In the genomic region with DNA sequence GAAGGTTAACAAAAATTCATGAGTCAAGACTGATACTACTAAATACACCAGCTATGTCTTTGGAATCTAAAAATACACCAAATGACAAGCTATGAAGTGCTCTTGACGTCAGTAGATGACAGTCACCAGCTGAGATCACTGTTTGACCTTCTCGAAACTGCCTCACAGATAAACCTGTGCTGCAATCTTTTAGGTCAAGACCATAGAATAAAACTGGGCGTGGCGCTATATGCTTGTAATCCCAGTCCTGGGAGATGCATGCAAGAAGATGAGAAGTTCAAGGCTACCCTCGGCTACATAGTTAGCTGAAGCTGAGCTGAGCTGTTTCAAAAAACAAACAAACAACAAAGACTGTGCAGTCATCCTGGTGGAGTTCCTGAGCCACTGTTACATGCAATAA, we compare ENCODE assay signal across 18 mouse cellular contexts.
DNase-seq lines count a peak whose midpoint lies in the region; TF ChIP-seq lines count a peak whose summit lies in the region.
"Had no signal": no experiment of that assay in that cellular context is flagged by ENCODE, and none has a peak within 500 bp of the region (broad histone marks: within the 10 kb centered on the region; RNA-seq: fewer than 3 reads in every experiment).

No protein-coding gene starts in this region.

- no peaks in the 10 kb centered on the region for H3K36me3 ChIP-seq in hindbrain, embryonic 10.5 days
- H3K36me3 ChIP-seq: hindbrain, embryonic 12.5 days; hindbrain, embryonic 15.5 days had no signal

- WGBS in hindbrain, embryonic 10.5 days = 84% methylated on average over 5 of the region's 5 CpGs

- no peak for TF ChIP-seq POLR2A in embryonic fibroblast, embryonic 13.5 days (IDR thresholded peaks at IDR 0.05; ENCODE audit: low read depth, low read length)

- H3K27ac ChIP-seq in embryonic fibroblast, embryonic 13.5 days (ENCODE audit: insufficient read depth, low read length) = peak overlapping the region; percentile 91
- H3K27ac ChIP-seq in hindbrain, embryonic 10.5 days = no peak overlapping the region
- H3K27ac ChIP-seq: gastrocnemius, adult 2 months; hindbrain, embryonic 12.5 days; hindbrain, embryonic 15.5 days had no signal

- H3K4me1 ChIP-seq in embryonic fibroblast, embryonic 13.5 days (ENCODE audit: control insufficient read depth, insufficient read depth, low read length) = peaks cover 5% of the 10 kb centered on the region
- H3K4me1 ChIP-seq in hindbrain, embryonic 10.5 days (replicated peaks) = no peaks in the 10 kb centered on the region
- H3K4me1 ChIP-seq: hindbrain, embryonic 12.5 days; hindbrain, embryonic 15.5 days had no signal

- no peaks in the 10 kb centered on the region for H3K27me3 ChIP-seq in hindbrain, embryonic 10.5 days (ENCODE audit: insufficient read depth, poor library complexity, severe bottlenecking)
- H3K27me3 ChIP-seq: hindbrain, embryonic 12.5 days; hindbrain, embryonic 15.5 days had no signal

- peak; percentile 38 for DNase-seq in adrenal gland, adult 8-10 months
- DNase-seq in adrenal gland, postnatal 25 days = no peak
- DNase-seq in adrenal gland, postnatal 14 days = peak; percentile 21
- no peak for DNase-seq in hindbrain, embryonic 10.5 days (ENCODE audit: low spot score)
- no peak for DNase-seq in cerebellum, postnatal 10 days
- DNase-seq: cerebellum, adult 11 months; cerebellum, adult 2 months; cerebellum, adult 9-11 months; cerebellum, postnatal 36 days; forebrain, postnatal 0 days; gastrocnemius, adult 2 months; gastrocnemius, postnatal 14 days; heart, adult 11 months; heart, postnatal 4 days; kidney, adult 2 months had no signal

- no peak for TF ChIP-seq CTCF in embryonic fibroblast, embryonic 13.5 days (IDR thresholded peaks at IDR 0.05; ENCODE audit: borderline replicate concordance, insufficient read depth, low read length)

- no peak overlapping the region for H3K4me3 ChIP-seq in embryonic fibroblast, embryonic 13.5 days (ENCODE audit: insufficient read depth, low read length)
- no peak overlapping the region for H3K4me3 ChIP-seq in hindbrain, embryonic 10.5 days
- H3K4me3 ChIP-seq: gastrocnemius, adult 2 months; hindbrain, embryonic 12.5 days; hindbrain, embryonic 15.5 days had no signal

- peaks cover 4% of the 10 kb centered on the region; the same call in 1 of the 2 replicates for H3K9me3 ChIP-seq in hindbrain, embryonic 10.5 days
- H3K9me3 ChIP-seq: hindbrain, embryonic 12.5 days; hindbrain, embryonic 15.5 days had no signal

Comparison
In these comparisons a context has a peak if more than half of its experiments do, and no peak if none do; other contexts are left out.
1. DNase-seq: peak in adrenal gland, adult 8-10 months (single experiment) and adrenal gland, postnatal 14 days (single experiment); none in adrenal gland, postnatal 25 days (single experiment), hindbrain, embryonic 10.5 days (single experiment) and cerebellum, postnatal 10 days (0 of 2).